Mouse (Mus musculus): Measurements from ENCODE around the gene Dcaf6. TPM values are rescaled to one million over a fixed set of nuclear protein-coding genes. Genes with fewer than 3 reads are reported as not detected.

The Dcaf6 gene
- total RNA-seq (2021): 10 to 100 TPM; 60.7 to 62.6 TPM

- peak; percentile 100 for DNase-seq
- intact Hi-C loops (cut with DNase I): loop anchor here (2.0 to 10.0 kb wide), 2 partner anchors 174 to 226 kb away; partner anchors contain the start of genes Mpzl1 and Tiprl
Measured at GRCm38 (mm10) chr1:165460360-165460800, at the start of gene Dcaf6, which contains the start of gene Mpc2. Dcaf6 (minus strand) TSS chr1:165460475. Mpc2 (plus strand) TSS chr1:165460637.

DNA sequence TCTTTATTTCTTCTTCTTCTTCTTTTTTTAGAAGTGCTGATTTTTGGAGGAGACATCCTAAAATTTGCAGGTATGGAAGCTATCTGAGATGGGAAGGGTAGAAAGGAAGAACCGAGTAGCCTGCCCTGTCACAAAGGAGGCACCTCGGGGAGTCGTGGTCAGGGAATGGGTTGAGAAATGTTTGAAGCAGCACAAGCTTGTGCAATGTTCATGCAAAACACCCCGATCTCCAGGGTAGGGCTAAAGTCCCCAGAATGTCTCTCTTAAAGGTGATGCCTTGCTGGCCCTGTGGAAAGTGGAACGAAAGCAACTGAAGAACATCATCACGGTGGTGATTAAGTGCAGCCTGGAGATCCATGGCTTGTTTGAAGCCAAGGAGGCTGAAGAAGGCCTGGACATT lies 46.0 kb upstream of the Dcaf6 start:
- intact Hi-C loops (cut with DNase I): no loop called here
- no peak for DNase-seq

DNA sequence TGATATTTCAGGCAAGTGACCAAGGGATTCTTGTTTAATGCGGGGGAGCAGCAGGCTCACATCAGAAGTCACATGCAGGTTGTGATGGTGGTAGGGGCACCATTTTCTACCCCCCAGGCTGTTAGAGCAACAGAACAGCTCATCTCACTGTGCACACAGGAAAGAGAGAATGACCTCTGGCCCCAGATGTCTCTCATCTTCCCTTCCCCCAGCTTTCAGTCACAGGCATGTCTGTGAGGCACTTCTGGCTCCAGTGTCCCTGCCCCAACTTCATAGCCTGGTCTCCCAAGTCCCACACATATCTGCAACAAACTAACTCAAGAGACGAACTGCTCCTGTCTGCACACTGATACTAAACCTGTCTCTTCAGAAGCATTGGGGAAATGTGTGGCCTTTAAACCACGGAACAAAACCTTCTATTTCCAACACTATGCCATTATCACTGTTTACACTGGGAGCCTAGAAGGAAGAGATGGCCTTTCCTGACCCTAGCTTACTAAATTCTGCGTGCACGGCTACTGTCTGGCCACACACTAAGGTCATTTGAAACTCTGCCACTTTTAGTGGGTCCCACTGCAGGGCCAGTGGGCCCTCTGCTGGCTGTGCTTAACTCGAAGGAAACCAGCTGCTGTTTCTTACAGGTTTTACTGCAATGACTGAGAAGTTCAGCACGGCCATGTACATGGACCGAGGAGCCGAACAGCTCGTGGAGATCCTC lies 43.2 kb upstream of the Dcaf6 start:
- intact Hi-C loops (cut with DNase I): no loop called here
- no peak for DNase-seq

DNA sequence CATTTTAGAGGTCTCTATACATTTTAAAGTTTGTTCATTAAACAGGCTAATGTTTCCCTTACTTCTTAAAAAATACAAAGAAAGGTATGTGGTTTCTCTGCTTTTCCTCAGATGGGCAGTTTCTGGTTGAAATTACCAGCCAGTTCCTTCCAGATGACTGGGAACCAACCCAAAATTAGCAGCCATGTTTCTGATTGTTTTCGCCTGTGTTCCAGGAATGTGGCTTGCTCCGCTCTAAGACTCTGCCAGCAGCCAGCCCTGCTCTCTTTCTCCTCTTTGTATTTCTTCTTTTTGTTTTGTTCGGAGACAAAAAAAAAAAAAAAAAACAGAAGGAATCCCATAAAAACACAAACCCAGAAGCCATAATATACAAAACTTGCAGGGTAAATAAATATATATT lies 38.6 kb upstream of the Dcaf6 start:
- intact Hi-C loops (cut with DNase I): no loop called here
- DNase-seq: no peak

DNA sequence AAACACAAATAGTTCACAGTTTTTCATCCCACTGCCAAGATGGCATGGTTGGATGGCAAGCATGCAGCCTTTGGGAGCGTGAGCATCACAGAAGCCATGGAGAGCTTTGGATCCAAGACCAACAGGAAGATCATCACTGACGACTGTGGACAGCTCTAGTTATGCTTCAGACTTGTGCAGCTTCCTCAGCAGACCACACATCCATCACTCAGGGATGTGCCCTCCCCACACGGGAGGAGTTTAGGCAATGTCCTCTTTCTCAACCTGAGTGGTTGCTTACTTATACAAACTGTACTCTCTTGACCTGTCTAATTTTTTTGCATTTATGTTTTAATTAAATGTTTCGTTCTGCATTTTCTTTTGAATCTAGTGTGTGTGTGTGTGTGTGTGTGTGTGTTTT lies 28.9 kb upstream of the Dcaf6 start:
- DNase-seq: no peak
- intact Hi-C loops (cut with DNase I): no loop called here

DNA sequence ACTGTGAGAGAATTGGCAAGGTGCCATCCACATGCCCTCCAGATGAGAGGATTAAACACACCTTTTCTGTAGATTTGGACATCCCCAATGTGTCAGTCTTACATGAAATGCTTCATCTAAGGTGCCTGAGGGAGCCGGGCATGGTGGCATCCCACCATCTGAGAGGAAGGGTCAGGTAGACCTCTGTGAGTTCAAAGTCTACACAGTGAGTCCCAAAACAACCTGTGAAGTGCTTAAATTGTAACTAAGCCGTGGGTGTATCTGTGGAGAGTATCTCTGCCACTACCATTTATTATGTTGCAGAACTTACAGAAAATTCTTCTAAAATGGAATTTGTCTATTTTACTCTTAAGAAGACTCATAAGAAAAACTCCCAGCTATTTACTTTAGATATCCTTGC lies 25.8 kb upstream of the Dcaf6 start:
- intact Hi-C loops (cut with DNase I): no loop called here
- DNase-seq: no peak

DNA sequence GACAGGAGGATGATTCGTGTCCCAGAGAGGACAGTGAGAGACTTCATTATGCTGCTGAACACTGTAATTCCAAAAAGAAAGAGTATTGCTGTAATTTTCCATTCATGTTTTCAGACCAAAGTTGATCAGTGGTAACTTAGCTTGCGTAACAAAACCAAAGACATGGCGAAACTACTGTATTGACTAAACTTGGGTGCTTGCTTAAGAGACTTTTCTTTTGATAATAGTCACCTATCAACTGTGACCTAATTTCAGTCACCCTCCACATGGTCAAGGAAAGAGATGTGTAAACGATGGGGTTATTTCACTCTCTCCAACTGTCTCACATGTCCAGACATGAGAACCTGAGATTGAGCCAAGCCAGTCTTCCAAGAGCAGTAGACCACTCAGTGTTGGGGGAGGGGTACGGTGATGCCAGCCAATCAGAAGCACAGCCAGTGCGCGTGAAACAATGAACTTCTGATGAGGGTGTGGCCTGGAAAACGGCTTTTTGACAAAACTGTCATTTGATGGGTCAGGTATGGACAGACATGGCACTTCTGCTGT lies 24.5 kb upstream of the Dcaf6 start, which contains the start of gene Adcy10:
Gene Adcy10, plus strand, starts transcription at position 496 of the 546 bp plus-strand sequence.
- DNase-seq: no peak
- intact Hi-C loops (cut with DNase I): no loop called here

DNA sequence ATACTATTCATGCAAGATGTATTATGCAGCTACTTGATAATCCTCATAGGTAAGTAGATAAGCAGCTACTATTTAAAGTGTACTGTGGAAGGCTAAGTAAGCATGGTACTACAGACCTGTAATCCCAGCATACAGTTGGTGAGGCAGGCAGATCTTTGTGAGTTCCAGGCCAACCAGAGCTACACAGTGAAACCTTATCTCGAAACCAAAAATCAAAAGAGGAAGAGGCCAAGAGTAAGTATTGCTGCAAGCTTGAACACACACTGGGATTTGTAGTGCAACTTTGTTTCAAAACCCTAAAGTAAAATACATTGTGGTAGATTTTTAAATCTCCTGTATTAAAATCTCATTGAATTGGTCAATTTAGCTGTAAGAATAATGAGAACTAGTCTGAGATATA lies 11.2 kb upstream of the Dcaf6 start:
- intact Hi-C loops (cut with DNase I): no loop called here

DNA sequence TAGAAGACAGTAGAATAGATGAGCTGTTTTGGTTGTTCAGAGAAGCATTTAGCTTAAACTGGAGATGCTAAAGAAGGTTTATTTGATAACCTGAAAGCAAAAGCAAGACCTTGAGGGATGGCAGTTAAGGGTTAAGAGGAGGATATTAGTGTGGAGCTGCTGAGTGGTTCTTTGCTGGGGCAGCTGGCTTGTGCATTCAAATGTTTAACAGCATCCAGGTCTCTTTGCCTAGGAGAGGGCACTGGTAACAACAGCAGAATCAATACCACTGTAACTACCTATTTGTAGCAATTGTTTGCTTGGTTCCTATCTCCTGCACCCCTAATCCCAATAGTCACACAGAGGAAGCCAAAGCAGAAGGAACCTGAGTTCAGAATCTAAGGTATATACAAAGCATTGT lies 9.4 kb upstream of the Dcaf6 start:
- no peak for DNase-seq
- intact Hi-C loops (cut with DNase I): loop anchor here (10.0 kb wide), 1 partner anchor 235 kb away; the partner anchor contains the start of gene Tiprl

More for the DNA sequence above, 11.2 kb upstream of the Dcaf6 start:
- DNase-seq: no peak

GRCm38 (mm10) chr1:165468971-165469370 lies 8.7 kb upstream of the Dcaf6 start:
- DNase-seq: no peak
- intact Hi-C loops (cut with DNase I): loop anchor here (10.0 kb wide), 1 partner anchor 234 kb away; the partner anchor contains the start of gene Tiprl

- DNase-seq: no peak
- intact Hi-C loops (cut with DNase I): loop anchor here (10.0 kb wide), 1 partner anchor 230 kb away; the partner anchor contains the start of gene Tiprl
Measured at GRCm38 (mm10) chr1:165464574-165464973, 4.3 kb upstream of the Dcaf6 start.

- no peak for DNase-seq
- intact Hi-C loops (cut with DNase I): loop anchor here (10.0 kb wide), 1 partner anchor 228 kb away; the partner anchor contains the start of gene Tiprl
Measured at GRCm38 (mm10) chr1:165462861-165463260, 2.6 kb upstream of the Dcaf6 start.

DNA sequence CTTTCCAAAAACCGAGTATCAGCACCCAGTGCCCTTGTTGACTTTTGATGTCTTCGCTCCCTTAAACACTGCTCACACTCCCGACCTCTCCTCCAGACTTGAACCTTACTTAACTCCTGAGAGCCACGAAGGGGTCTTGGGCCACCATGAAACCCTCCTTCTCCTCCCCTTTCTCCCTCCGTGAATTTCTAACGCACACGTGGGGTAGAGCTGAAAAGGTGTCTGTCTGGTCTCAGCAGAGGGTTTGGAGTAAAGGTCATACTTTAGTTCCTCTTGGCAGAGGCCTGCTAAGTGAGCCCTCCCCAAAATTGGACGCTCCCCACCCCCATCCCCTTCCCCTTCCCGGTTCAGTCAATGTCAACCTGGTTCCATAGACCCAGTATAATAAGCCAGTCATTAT lies 1.4 kb upstream of the Dcaf6 start:
- intact Hi-C loops (cut with DNase I): loop anchor here (2.0 to 10.0 kb wide), 2 partner anchors 173 to 227 kb away; partner anchors contain the start of genes Mpzl1 and Tiprl
- DNase-seq: peak; percentile 13

DNA sequence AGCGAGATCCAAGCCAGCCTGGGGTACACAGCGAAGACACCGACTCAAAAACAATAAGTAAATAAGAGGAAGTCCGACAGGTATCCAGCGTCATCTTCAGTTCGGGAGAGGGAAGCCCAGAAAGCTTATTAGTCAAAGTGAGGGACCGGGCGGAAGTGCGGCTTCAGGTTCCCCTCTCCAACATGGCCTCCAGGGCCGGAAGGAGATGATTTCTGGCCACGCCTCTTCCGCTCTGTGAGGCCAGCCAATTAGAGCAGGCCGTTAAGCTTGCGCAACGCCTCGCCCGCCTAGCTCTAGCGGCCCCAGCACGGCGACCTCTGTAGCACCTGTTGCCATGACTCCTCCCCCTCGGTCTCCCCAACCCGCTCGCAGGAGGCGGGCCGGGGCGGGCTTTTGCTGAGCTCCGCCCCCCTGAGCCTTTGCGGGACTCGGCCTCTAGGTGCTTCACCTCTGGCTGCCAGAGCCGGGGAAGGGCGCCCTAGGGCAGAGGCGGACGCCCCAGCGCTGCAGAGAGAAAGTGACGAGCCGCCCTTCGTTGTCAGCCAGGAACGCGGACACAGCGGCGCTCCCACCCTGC lies 614 bp upstream of the Dcaf6 start:
- intact Hi-C loops (cut with DNase I): loop anchor here (2.0 to 10.0 kb wide), 2 partner anchors 174 to 226 kb away; partner anchors contain the start of genes Mpzl1 and Tiprl
- peak; percentile 99 for DNase-seq

GRCm38 (mm10) chr1:165459503-165460181 lies 633 bp downstream of the Dcaf6 start:
- intact Hi-C loops (cut with DNase I): loop anchor here (2.0 to 10.0 kb wide), 2 partner anchors 175 to 225 kb away; partner anchors contain the start of genes Mpzl1 and Tiprl
- DNase-seq: peak; percentile 47

- no peak for DNase-seq
- intact Hi-C loops (cut with DNase I): no loop called here
Measured at GRCm38 (mm10) chr1:165459041-165459502, 1.2 kb downstream of the Dcaf6 start.

GRCm38 (mm10) chr1:165441719-165442118 lies 18.6 kb downstream of the Dcaf6 start:
- no peak for DNase-seq
- intact Hi-C loops (cut with DNase I): no loop called here

- intact Hi-C loops (cut with DNase I): no loop called here
- no peak for DNase-seq
Measured at GRCm38 (mm10) chr1:165441201-165441600, 19.1 kb downstream of the Dcaf6 start.

DNA sequence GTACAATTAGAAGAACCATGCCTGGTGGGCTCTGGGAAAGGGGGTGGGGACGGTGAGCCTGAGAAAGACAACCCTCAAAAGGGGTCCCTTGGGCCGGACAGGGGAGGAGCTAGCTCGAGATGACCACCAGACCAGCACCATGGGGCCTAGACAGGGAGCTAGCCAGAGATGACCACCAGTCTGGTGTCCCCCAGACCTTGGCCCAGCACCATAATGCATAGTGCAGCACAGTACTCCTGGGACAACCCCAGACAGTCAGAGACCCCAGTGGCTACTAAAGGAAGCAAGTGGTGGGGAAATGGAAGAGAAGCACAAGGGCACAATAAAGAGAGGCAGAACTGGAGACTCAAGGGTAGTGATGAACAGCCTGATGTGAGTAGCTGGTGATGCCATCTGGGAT lies 19.5 kb downstream of the Dcaf6 start:
- intact Hi-C loops (cut with DNase I): no loop called here
- DNase-seq: no peak

GRCm38 (mm10) chr1:165438289-165439021 lies 21.8 kb downstream of the Dcaf6 start:
- intact Hi-C loops (cut with DNase I): no loop called here
- DNase-seq: no peak
